Mouse (Mus musculus): ENCODE results near the gene Wwtr1.
A peak's percentile ranks its signal among the peaks of the same experiment; 100 is the strongest.

Gene Wwtr1

GRCm38 (mm10) chr3:57448445-57448844, 127.3 kb downstream of the Wwtr1 start:
- DNase-seq (ENCODE audit: low read depth, low spot score): peak; percentile 79

GRCm38 (mm10) chr3:57447889-57448288, 127.8 kb downstream of the Wwtr1 start:
- DNase-seq (ENCODE audit: low read depth, low spot score): no peak

GRCm38 (mm10) chr3:57445706-57446105, 130.0 kb downstream of the Wwtr1 start:
- no peak for DNase-seq (ENCODE audit: low read depth, low spot score)

DNA sequence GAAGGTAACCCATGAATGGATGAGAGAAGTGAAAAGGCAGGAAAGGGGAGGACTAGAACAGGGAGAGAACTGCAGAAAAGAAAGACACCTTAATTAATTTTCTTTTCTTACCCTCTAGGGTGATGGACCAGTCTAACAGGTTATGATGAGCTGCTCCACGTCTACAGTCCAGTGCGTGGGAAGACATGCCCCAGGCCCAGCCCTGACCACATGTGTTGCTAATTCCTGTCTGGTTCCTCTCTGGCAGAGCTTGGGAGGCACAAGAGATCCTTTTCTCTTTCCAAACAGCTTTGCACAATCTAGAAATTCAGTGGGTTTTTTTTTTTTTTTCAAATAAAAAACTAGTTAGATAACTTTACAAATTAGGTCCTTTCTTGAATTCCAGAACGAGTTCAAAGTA, 134.8 kb downstream of the Wwtr1 start:
- no peak for DNase-seq (ENCODE audit: low read depth, low spot score)

GRCm38 (mm10) chr3:57435364-57435763, 140.3 kb downstream of the Wwtr1 start:
- DNase-seq (ENCODE audit: low read depth, low spot score): no peak

DNA sequence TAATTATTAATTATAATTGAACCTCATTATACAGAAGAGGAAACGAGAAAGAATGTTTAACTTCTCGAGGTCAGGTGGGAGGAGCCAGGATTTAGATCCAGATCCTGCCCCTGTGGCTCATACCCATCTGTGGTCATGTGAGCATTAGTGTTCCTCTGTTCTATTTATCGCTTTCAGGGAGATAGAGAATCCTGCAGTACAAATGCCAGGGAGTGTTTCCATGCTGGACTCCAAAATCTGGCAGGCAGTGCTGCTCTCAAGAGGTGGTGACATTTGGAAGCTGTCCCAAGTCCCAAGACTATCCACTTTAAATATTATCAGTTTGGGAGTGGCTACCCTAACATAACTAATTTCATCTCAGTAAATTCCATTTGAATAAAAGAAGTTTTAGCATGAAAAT, 144.0 kb downstream of the Wwtr1 start:
- no peak for DNase-seq (ENCODE audit: low read depth, low spot score)

- no peak for DNase-seq (ENCODE audit: low read depth, low spot score)
Measured at GRCm38 (mm10) chr3:57429486-57429885, 146.2 kb downstream of the Wwtr1 start.

DNA sequence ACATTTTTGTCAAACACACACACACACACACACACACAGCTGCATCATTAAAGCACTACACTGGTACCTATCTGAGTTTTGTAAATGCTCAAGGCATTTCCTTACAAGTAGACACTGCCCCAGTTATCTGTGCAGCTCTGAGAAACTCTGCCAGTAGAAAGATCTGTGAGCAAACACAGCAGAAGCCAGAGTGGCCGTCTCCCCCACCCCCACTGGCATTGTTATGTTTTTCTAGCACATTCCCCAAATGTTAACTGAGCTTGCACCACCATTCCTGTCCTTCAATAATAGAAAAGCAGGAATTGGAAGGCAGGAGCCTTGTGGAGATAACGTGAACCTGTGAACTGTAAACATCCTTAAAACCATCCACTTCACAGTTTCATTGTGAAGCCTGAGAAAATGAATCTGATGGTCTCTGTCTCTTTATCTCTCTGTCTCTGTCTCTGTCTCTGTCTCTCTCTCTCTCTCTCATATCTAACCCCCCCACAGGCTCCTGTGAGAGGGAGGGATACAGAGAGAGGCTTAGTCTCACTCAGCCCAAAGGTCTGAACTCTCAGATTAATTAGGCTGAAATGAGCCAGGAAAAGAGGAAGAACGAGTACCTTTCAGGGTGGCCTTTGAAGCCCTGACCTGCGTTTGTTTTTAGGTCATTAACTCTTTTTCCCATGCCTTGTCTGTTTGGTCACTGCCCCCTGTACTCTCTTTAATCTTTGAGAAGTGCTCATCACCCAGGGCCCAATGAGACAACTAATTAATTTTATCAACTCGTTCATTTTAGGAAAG, 146.8 kb downstream of the Wwtr1 start:
- peak; percentile 37 for DNase-seq (ENCODE audit: low read depth, low spot score)

GRCm38 (mm10) chr3:57426351-57426750, 149.4 kb downstream of the Wwtr1 start:
- no peak for DNase-seq (ENCODE audit: low read depth, low spot score)

DNA sequence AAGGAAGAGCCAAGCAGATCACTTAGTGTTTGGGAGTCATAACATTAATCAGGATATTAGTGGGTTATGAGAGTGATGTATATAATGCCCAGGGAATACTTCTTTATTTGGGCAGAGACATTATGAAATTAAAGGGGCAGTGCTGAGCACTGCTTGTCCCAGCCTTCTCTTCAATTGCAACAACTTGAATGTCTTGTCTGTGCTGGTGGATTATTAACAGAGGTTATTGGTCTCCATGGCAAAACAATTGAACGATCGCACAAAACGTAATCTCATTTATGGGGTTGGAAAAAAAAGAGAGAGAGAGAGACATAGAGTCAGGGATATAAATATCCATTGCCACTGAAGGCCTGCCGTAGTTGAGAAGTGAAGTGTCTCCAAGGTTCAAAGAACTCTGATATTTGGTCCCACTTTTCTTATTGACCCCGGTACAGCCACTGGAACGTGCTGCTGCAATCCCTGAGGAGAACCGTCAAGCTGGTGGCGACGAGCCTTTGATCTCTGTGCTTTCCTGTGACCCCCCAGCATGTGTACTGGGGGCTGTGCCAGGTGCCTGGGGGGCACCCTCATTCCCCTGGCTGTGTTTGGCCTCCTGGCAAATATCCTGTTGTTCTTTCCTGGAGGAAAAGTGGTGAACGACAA, 150.5 kb downstream of the Wwtr1 start, which contains the start of gene Tm4sf4:
Gene Tm4sf4 (plus strand): TSS at position 226 of the 642 bp plus-strand sequence.
- no peak for DNase-seq (ENCODE audit: low read depth, low spot score)

DNA sequence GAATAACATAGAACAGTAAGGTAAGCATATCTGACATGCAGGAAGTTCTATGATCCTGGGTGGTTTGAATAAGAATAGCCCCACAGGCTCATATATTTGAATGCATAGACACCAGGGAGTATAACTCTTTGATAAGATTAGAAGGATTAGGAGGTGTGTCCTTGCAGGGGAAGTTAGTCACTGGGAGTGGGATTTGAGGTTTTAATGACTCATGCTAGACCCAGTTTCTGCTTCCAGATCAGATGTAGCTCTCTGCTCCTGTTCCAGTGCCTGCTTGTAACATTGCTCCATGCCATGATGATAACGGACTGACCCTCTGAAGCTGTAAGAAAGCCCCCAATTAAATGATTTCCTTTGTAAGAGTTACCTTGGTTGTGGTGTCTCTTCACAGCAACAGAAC, 155.1 kb downstream of the Wwtr1 start:
- DNase-seq (ENCODE audit: low read depth, low spot score): no peak

- DNase-seq (ENCODE audit: low read depth, low spot score): no peak
Measured at GRCm38 (mm10) chr3:57420233-57420632, 155.5 kb downstream of the Wwtr1 start.

DNA sequence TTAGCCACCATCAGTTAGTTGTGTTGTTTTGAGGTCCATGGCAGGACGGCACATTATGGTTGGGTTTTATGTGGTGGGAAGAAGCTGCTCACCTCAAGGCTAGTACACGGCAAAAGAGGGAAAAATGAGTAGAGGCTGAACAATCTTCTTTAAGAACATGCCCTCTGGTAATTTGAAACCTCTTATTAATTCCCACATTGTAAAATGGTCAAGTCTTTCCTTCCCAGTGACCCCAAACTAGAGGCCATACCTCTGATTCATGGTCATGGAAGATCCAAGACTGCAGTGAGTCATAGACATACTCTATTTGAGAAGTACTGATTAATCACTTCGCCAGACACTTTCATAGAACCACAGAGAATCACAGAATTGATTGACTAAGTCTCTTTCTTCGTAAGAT, 164.2 kb downstream of the Wwtr1 start:
- DNase-seq (ENCODE audit: low read depth, low spot score): no peak

Data from mesoderm, embryonic 11.5 days (tissue).